In genomic region chr9:7928866-7929265, GRCm38 (mm10) we compare ENCODE assay signal across 15 mouse cellular contexts.
"Had no signal": no experiment of that assay in that cellular context is flagged by ENCODE, and none has a peak within 500 bp of the region (broad histone marks: within the 10 kb centered on the region; RNA-seq: fewer than 3 reads in every experiment).

No protein-coding gene starts in this region.

- H3K27ac ChIP-seq: midbrain, embryonic 10.5 days; midbrain, embryonic 12.5 days; neural tube, embryonic 13.5 days had no signal

- H3K9ac ChIP-seq: lung, embryonic 14.5 days; midbrain, embryonic 12.5 days; neural tube, embryonic 13.5 days; neural tube, embryonic 15.5 days had no signal

- H3K4me3 ChIP-seq: midbrain, embryonic 10.5 days; midbrain, embryonic 12.5 days; myocyte; neural tube, embryonic 13.5 days; neural tube, embryonic 15.5 days had no signal

- H3K27me3 ChIP-seq: midbrain, embryonic 12.5 days; neural tube, embryonic 13.5 days; neural tube, embryonic 15.5 days had no signal

- H3K4me2 ChIP-seq: lung, embryonic 14.5 days; midbrain, embryonic 12.5 days; neural tube, embryonic 13.5 days; neural tube, embryonic 15.5 days had no signal

- ATAC-seq: midbrain, embryonic 16.5 days had no signal

- H3K4me1 ChIP-seq: midbrain, embryonic 10.5 days; midbrain, embryonic 12.5 days had no signal

- DNase-seq: retina, postnatal 1 day; right cerebral cortex, adult 18-20 months; right cerebral cortex, postnatal 25 days; right cerebral cortex, postnatal 4 days; spleen, adult 18-20 months; thymus, adult 18-20 months; thymus, postnatal 14 days; thymus, postnatal 36 days had no signal

- H3K9me3 ChIP-seq: neural tube, embryonic 15.5 days had no signal
